Mouse (Mus musculus) small intestine, adult 2 months (tissue): ENCODE data around the gene Abtb2. TPM values are rescaled to one million over a fixed set of nuclear protein-coding genes. Genes with fewer than 3 reads are reported as not detected.

Source experiments
- H3K27ac ChIP-seq: fragments of 200-500 bp; 2 replicates; pipeline ENCODE4 v1.5.1; 2012; ENCODE audit warnings: low read depth, low read length, control low read depth, inconsistent platforms; ENCODE audit not compliant: insufficient read depth
- H3K27me3 ChIP-seq: fragments of 200-500 bp; 2 replicates; pipeline ENCODE4 v1.6.1; 2012; ENCODE audit warnings: mild to moderate bottlenecking, moderate library complexity, low read length, inconsistent platforms; ENCODE audit not compliant: control insufficient read depth, insufficient read depth
- H3K36me3 ChIP-seq: fragments of 200-500 bp; 2 replicates; pipeline ENCODE4 v1.6.1; 2012; ENCODE audit warnings: mild to moderate bottlenecking, low read length, control low read depth, inconsistent platforms; ENCODE audit not compliant: control insufficient read depth, insufficient read depth
- H3K4me1 ChIP-seq: fragments of 200-500 bp; 2 replicates; pipeline ENCODE4 v1.6.1; 2012; ENCODE audit warnings: low read length, inconsistent platforms, mixed read lengths; ENCODE audit not compliant: control insufficient read depth, insufficient read depth, insufficient read length
- H3K4me3 ChIP-seq: fragments of 200-500 bp; 2 replicates; pipeline ENCODE4 v1.5.1; 2012; ENCODE audit warnings: low read depth, mild to moderate bottlenecking, control low read depth, inconsistent platforms, low read length, moderate library complexity
- CTCF ChIP-seq: fragments of 200-500 bp; IDR thresholded peaks from 2 replicates; pipeline ENCODE4 v1.5.1; 2012; ENCODE audit warnings: low read depth, mild to moderate bottlenecking, control low read depth, inconsistent platforms, low read length, moderate library complexity, mixed read lengths; ENCODE audit not compliant: insufficient replicate concordance, insufficient read length; ENCODE audit errors: extremely low read depth
- POLR2A ChIP-seq: fragments of 200-500 bp; IDR thresholded peaks from 2 replicates; pipeline ENCODE4 v1.6.1; 2012; ENCODE audit warnings: low read depth, mild to moderate bottlenecking, control low read depth, inconsistent platforms, low read length, moderate library complexity
- WGBS: fragments of 180-500 bp; shearing (Covaris S2); methylation state at CpG from one replicate; pipeline ENCODE4 v1.1.7; 2018; 5-methylcytosine and 5-hydroxymethylcytosine counted together
- polyA plus RNA-seq: library from polyadenylated mRNA; depleted of rRNA; stranded (reverse); fragments of >200 nt; gene quantifications from 2 replicates; pipeline ENCODE4 v1.2.3, GENCODE M21; 2012

Abtb2 gene
- polyA plus RNA-seq, 1 experiment = 2.7 TPM

GRCm38 (mm10) chr2:103584093-103584492, 18.0 kb downstream of the Abtb2 start:
- Histone ChIP-seq H3K27ac (no peak overlapping the region), H3K27me3 (no peaks in the 10 kb centered on the region), H3K36me3 (no peaks in the 10 kb centered on the region), H3K4me3 (no peak overlapping the region), H3K4me1 (no peaks in the 10 kb centered on the region; the same call in 1 of the 2 replicates)
- TF ChIP-seq POLR2A (no peak), CTCF (no peak)

- Histone ChIP-seq H3K27me3 (no peaks in the 10 kb centered on the region), H3K36me3 (no peaks in the 10 kb centered on the region), H3K4me3 (no peak overlapping the region), H3K4me1 (no peaks in the 10 kb centered on the region; the same call in 1 of the 2 replicates), H3K27ac (no peak overlapping the region)
- no peak for TF ChIP-seq CTCF
- TF ChIP-seq POLR2A = no peak
- 84% methylated on average over 3 of the region's 3 CpGs for WGBS
Observed at GRCm38 (mm10) chr2:103586423-103586822, 20.3 kb downstream of the Abtb2 start.

GRCm38 (mm10) chr2:103588776-103589175, 22.7 kb downstream of the Abtb2 start:
- Histone ChIP-seq H3K36me3 (no peaks in the 10 kb centered on the region), H3K27ac (no peak overlapping the region), H3K27me3 (no peaks in the 10 kb centered on the region), H3K4me1 (no peaks in the 10 kb centered on the region), H3K4me3 (no peak overlapping the region)
- TF ChIP-seq CTCF (no peak), POLR2A (no peak)
- 72% methylated on average over 5 of the region's 5 CpGs for WGBS

GRCm38 (mm10) chr2:103589400-103589799, 23.3 kb downstream of the Abtb2 start:
- Histone ChIP-seq H3K4me1 (no peaks in the 10 kb centered on the region), H3K27ac (no peak overlapping the region), H3K36me3 (no peaks in the 10 kb centered on the region), H3K4me3 (no peak overlapping the region), H3K27me3 (no peaks in the 10 kb centered on the region)
- TF ChIP-seq POLR2A (no peak), CTCF (no peak)
- WGBS = 79% methylated on average over 4 of the region's 4 CpGs

DNA sequence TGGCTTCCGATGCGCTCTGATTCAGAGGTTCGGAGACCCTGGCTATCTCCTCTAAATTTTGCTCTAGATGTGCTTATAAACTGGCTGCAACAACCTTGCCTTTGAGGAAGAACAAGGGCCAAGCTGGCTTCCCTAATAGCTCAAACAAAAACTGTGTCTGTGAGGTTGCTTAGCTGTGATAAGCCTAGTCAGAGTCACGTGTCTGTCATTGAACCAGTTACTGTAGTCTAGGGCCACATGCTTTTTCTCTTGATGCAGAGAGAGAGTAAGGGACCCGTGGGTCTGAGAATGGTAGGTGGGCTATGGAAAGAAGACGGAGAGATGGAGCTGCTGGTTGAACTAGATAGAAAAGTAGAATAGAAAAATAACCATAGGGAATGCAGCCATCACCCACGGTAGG, 24.5 kb downstream of the Abtb2 start:
- no peak overlapping the region for H3K27ac ChIP-seq
- 86% methylated on average over 7 of the region's 7 CpGs for WGBS
- H3K27me3 ChIP-seq = no peaks in the 10 kb centered on the region
- TF ChIP-seq CTCF = no peak
- TF ChIP-seq POLR2A = no peak
- H3K4me1 ChIP-seq = peaks cover 5% of the 10 kb centered on the region; the same call in 1 of the 2 replicates
- H3K36me3 ChIP-seq = no peaks in the 10 kb centered on the region
- H3K4me3 ChIP-seq = no peak overlapping the region

- no peak for TF ChIP-seq CTCF
- TF ChIP-seq POLR2A = no peak
- H3K27ac ChIP-seq = no peak overlapping the region
- WGBS = 70% methylated on average over 9 of the region's 9 CpGs
Observed at GRCm38 (mm10) chr2:103591742-103592590, 25.9 kb downstream of the Abtb2 start.

GRCm38 (mm10) chr2:103592591-103592929, 26.4 kb downstream of the Abtb2 start:
- H3K4me3 ChIP-seq = no peak overlapping the region
- 71% methylated on average over 3 of the region's 3 CpGs for WGBS
- H3K36me3 ChIP-seq = no peaks in the 10 kb centered on the region
- no peak overlapping the region for H3K27ac ChIP-seq
- H3K27me3 ChIP-seq = no peaks in the 10 kb centered on the region
- no peak for TF ChIP-seq POLR2A
- no peak for TF ChIP-seq CTCF
- H3K4me1 ChIP-seq = peaks cover 5% of the 10 kb centered on the region; the same call in 1 of the 2 replicates

More at GRCm38 (mm10) chr2:103591742-103592590, 25.9 kb downstream of the Abtb2 start:
- peaks cover 5% of the 10 kb centered on the region; the same call in 1 of the 2 replicates for H3K4me1 ChIP-seq
- H3K27me3 ChIP-seq = no peaks in the 10 kb centered on the region
- no peak overlapping the region for H3K4me3 ChIP-seq
- no peaks in the 10 kb centered on the region for H3K36me3 ChIP-seq

- Histone ChIP-seq H3K27ac (no peak overlapping the region; the same call in 1 of the 2 replicates), H3K4me3 (no peak overlapping the region), H3K4me1 (peaks cover 6% of the 10 kb centered on the region; the same call in 1 of the 2 replicates), H3K27me3 (no peaks in the 10 kb centered on the region), H3K36me3 (no peaks in the 10 kb centered on the region)
- WGBS = 29% methylated on average over 6 of the region's 6 CpGs
- TF ChIP-seq CTCF = no peak
Observed at GRCm38 (mm10) chr2:103594592-103595011, 28.5 kb downstream of the Abtb2 start.
